Mouse (Mus musculus) MEL (cell line): ENCODE results near the gene Creb3l1. TPM values are rescaled to one million over a fixed set of nuclear protein-coding genes. Genes with fewer than 3 reads are reported as not detected.

Experiments
- DNase-seq: peaks from one replicate; pipeline ENCODE4 v3.0.0; 2011; ENCODE audit warnings: low read depth, low spot score
- H3K27ac ChIP-seq: 2 replicates; pipeline ENCODE4 v1.5.1; 2012; ENCODE audit warnings: low read depth, mild to moderate bottlenecking, control low read depth, low read length, moderate library complexity; ENCODE audit not compliant: control insufficient read depth
- H3K27me3 ChIP-seq, 2 experiments: fragments of 150-350 bp in 1 of 2; sonication (generic) in 1 of 2; 2 replicates each; pipeline ENCODE4 v1.6.1; 2012; ENCODE audit warnings: low read length in 2 of 2, mild to moderate bottlenecking in 2 of 2, improper control_type of control experiment in 1 of 2, moderate library complexity in 1 of 2; ENCODE audit not compliant: insufficient read depth in 2 of 2, control insufficient read depth in 1 of 2
- H3K36me3 ChIP-seq, 2 experiments: 2 replicates each; pipeline ENCODE4 v1.6.1; 2012 to 2014; ENCODE audit warnings: low read length in 2 of 2, improper control_type of control experiment in 1 of 2, inconsistent platforms in 1 of 2, mild to moderate bottlenecking in 1 of 2; ENCODE audit not compliant: insufficient read depth in 2 of 2, control insufficient read depth in 1 of 2
- H3K4me1 ChIP-seq, 2 experiments: fragments of 150-350 bp in 1 of 2; sonication (generic) in 1 of 2; 2 replicates each; pipeline ENCODE4 v1.6.1; 2012; ENCODE audit warnings: low read length in 2 of 2, improper control_type of control experiment in 1 of 2, mild to moderate bottlenecking in 1 of 2; ENCODE audit not compliant: insufficient read depth in 2 of 2, control insufficient read depth in 1 of 2
- H3K4me3 ChIP-seq, 2 experiments: fragments of 150-350 bp in 1 of 2; sonication (generic) in 1 of 2; 2 replicates each; pipeline ENCODE4 v1.5.1; 2012; ENCODE audit warnings: low read depth in 2 of 2, low read length in 2 of 2, mild to moderate bottlenecking in 2 of 2, moderate library complexity in 2 of 2, control low read depth in 1 of 2, improper control_type of control experiment in 1 of 2; ENCODE audit not compliant: control insufficient read depth in 1 of 2, insufficient read depth in 1 of 2
- H3K79me2 ChIP-seq: 2 replicates; pipeline ENCODE4 v1.6.1; 2012; ENCODE audit warnings: mild to moderate bottlenecking, low read length, moderate library complexity; ENCODE audit not compliant: control insufficient read depth, poor library complexity, insufficient read depth
- H3K9ac ChIP-seq: 2 replicates; pipeline ENCODE4 v1.6.1; 2012; ENCODE audit warnings: low read depth, mild to moderate bottlenecking, control low read depth, low read length, moderate library complexity; ENCODE audit not compliant: control insufficient read depth, poor library complexity, severe bottlenecking
- H3K9me3 ChIP-seq: fragments of 150-350 bp; sonication (generic); replicated peaks from 2 replicates; pipeline ENCODE4 v1.6.1; 2012; ENCODE audit warnings: mild to moderate bottlenecking, low read length, improper control_type of control experiment, moderate library complexity; ENCODE audit not compliant: insufficient read depth
- BHLHE40 ChIP-seq: IDR thresholded peaks from 2 replicates; pipeline ENCODE4 v1.6.1; 2012; ENCODE audit warnings: low read depth, mild to moderate bottlenecking, inconsistent platforms, low read length, improper control_type of control experiment, borderline replicate concordance
- EP300 ChIP-seq, 2 experiments: IDR thresholded peaks; 2 replicates each; pipeline ENCODE4 v1.6.1; 2011; ENCODE audit warnings: improper control_type of control experiment in 2 of 2, low read length in 2 of 2, low read depth in 1 of 2, mild to moderate bottlenecking in 1 of 2
- GABPA ChIP-seq: IDR thresholded peaks from 2 replicates; pipeline ENCODE4 v1.6.1; 2012; ENCODE audit warnings: low read depth, mild to moderate bottlenecking, inconsistent platforms, low read length, improper control_type of control experiment, moderate library complexity
- JUND ChIP-seq: IDR thresholded peaks from 2 replicates; pipeline ENCODE4 v1.6.1; 2011; ENCODE audit warnings: low read depth, mild to moderate bottlenecking, improper control_type of control experiment, low read length
- MAFK ChIP-seq: IDR thresholded peaks from 2 replicates; pipeline ENCODE4 v1.6.1; 2011; ENCODE audit warnings: low read depth, mild to moderate bottlenecking, low read length, improper control_type of control experiment, borderline replicate concordance
- MYB ChIP-seq: IDR thresholded peaks from 2 replicates; pipeline ENCODE4 v1.6.1; 2011; ENCODE audit warnings: mild to moderate bottlenecking, low read depth, low read length, improper control_type of control experiment
- MYC ChIP-seq: IDR thresholded peaks from 2 replicates; pipeline ENCODE4 v1.6.1; 2011; ENCODE audit warnings: low read depth, mild to moderate bottlenecking, low read length, improper control_type of control experiment, moderate library complexity
- NELFE ChIP-seq: IDR thresholded peaks from 2 replicates; pipeline ENCODE4 v1.6.1; 2011; ENCODE audit warnings: low read depth, low read length, improper control_type of control experiment
- NRF1 ChIP-seq: IDR thresholded peaks from 2 replicates; pipeline ENCODE4 v1.6.1; 2014; ENCODE audit warnings: low read depth, mild to moderate bottlenecking, inconsistent platforms, low read length, improper control_type of control experiment, moderate library complexity; ENCODE audit not compliant: poor library complexity, insufficient read depth, severe bottlenecking
- POLR2AphosphoS5 ChIP-seq: IDR thresholded peaks from 2 replicates; pipeline ENCODE4 v1.6.1; 2012; ENCODE audit warnings: low read depth, borderline replicate concordance, mild to moderate bottlenecking, inconsistent platforms, low read length, moderate library complexity, mixed read lengths
- RAD21 ChIP-seq: IDR thresholded peaks from 2 replicates; pipeline ENCODE4 v1.6.1; 2011; ENCODE audit warnings: mild to moderate bottlenecking, low read depth, low read length, improper control_type of control experiment
- RCOR1 ChIP-seq: IDR thresholded peaks from 2 replicates; pipeline ENCODE4 v1.6.1; 2012; ENCODE audit warnings: low read depth, mild to moderate bottlenecking, inconsistent platforms, low read length, improper control_type of control experiment
- SIN3A ChIP-seq: IDR thresholded peaks from 2 replicates; pipeline ENCODE4 v1.6.1; 2012; ENCODE audit warnings: low read length, improper control_type of control experiment, inconsistent platforms
- TAL1 ChIP-seq: IDR thresholded peaks from 2 replicates; pipeline ENCODE4 v1.6.1; 2012; ENCODE audit warnings: mild to moderate bottlenecking, inconsistent platforms, low read length, moderate library complexity, mixed read lengths
- TBP ChIP-seq: IDR thresholded peaks from 2 replicates; pipeline ENCODE4 v1.8.0; 2011; ENCODE audit warnings: low read depth, low read length, improper control_type of control experiment
- TCF12 ChIP-seq: IDR thresholded peaks from 2 replicates; pipeline ENCODE4 v1.6.1; 2014; ENCODE audit warnings: low read depth, mild to moderate bottlenecking, inconsistent platforms, low read length, improper control_type of control experiment, moderate library complexity
- UBTF ChIP-seq: IDR thresholded peaks from 2 replicates; pipeline ENCODE4 v1.6.1; 2012; ENCODE audit warnings: low read depth, mild to moderate bottlenecking, inconsistent platforms, low read length, improper control_type of control experiment, moderate library complexity, borderline replicate concordance; ENCODE audit not compliant: insufficient read depth
- ZC3H11A ChIP-seq: IDR thresholded peaks from 2 replicates; pipeline ENCODE4 v1.6.1; 2012; ENCODE audit warnings: low read depth, mild to moderate bottlenecking, inconsistent platforms, low read length, improper control_type of control experiment
- polyA plus RNA-seq, 2 experiments: library from polyadenylated mRNA; stranded (reverse) in 1 of 2; unstranded in 1 of 2; fragments of >175 nt in 1 of 2; fragments of >200 nt in 1 of 2; gene quantifications; 2 replicates each; pipeline versions ENCODE4 v1.2.1 to v1.2.4; 2012; ENCODE audit warnings: low replicate concordance in 2 of 2, low read depth in 1 of 2; ENCODE audit not compliant: insufficient read length in 2 of 2, insufficient read depth in 1 of 2, missing spikeins in 1 of 2
- total RNA-seq: library from RNA; depleted of rRNA; stranded (reverse); fragments of 300-350 nt; gene quantifications from 2 replicates; pipeline ENCODE4 v1.2.3, GENCODE M21; 2012

The Creb3l1 gene
- total and polyA plus RNA-seq, 3 experiments: 0.12 to 9.1 TPM; not detected in 1

DNA sequence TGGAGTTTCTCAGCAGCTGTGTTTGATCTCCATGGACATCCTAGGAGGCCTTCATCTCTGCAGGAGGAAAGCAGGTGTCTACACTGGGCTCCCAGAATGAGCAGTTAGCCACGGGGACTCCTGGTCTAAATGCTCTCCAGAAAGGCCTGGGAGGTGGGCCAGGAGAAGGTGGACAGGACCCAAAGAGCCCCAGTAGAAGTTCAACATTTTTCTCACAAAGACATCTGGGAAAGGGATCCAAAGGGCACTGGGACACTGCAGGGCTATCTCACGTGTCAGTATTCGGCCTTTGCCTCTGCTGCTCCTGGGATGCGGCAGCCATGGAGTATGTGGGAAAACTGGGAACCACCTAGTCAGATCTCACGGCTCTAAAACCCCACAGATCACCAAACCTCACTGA lies 38.8 kb upstream of the Creb3l1 start:
- no peak overlapping the region for H3K4me3 ChIP-seq
- TF ChIP-seq SIN3A (no peak), JUND (no peak), RAD21 (no peak)
- no peaks in the 10 kb centered on the region for H3K9me3 ChIP-seq
- H3K36me3 ChIP-seq: peaks cover 0 to under 1% of the 10 kb centered on the region in 2 experiments; a peak in 2 of 4 replicates
- peaks cover 3 to 16% of the 10 kb centered on the region in 2 experiments; a peak in 3 of 4 replicates for H3K27me3 ChIP-seq
- no peak overlapping the region for H3K9ac ChIP-seq
- H3K27ac ChIP-seq: no peak overlapping the region
- peaks cover 0 to 5% of the 10 kb centered on the region in 2 experiments; a peak in 2 of 4 replicates for H3K4me1 ChIP-seq
- H3K79me2 ChIP-seq: no peaks in the 10 kb centered on the region; the same call in 1 of the 2 replicates
- no peak for DNase-seq

DNA sequence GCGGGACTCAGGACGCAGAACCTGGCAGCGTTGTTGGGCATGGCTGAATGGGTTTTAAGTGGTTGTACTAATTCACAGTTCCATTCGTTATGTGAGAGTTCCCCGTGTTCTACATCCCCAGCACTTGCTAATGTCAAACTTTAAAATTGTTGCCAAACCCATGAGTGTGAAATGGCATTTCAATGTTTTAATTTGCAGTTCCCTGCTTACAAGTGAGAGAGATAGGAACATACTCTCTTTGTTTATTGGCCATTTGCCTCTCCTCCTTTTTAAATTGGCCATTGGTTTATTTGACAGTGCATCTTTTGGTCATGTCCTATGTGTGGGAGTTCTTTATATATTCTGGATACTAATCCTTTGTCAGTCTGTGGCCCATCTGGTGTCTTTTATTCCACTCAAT lies 37.0 kb upstream of the Creb3l1 start:
- Histone ChIP-seq H3K9me3 (no peaks in the 10 kb centered on the region), H3K79me2 (no peaks in the 10 kb centered on the region; the same call in 1 of the 2 replicates), H3K9ac (no peak overlapping the region), H3K27me3 (peaks cover 0 to 11% of the 10 kb centered on the region in 2 experiments; a peak in 3 of 4 replicates), H3K4me1 (peaks cover 0 to 14% of the 10 kb centered on the region in 2 experiments; a peak in 3 of 4 replicates), H3K27ac (no peak overlapping the region), H3K36me3 (peaks cover 0 to 9% of the 10 kb centered on the region in 2 experiments; a peak in 2 of 4 replicates), H3K4me3 (no peak overlapping the region)
- no peak for DNase-seq
- no peak for TF ChIP-seq TCF12
- no peak for TF ChIP-seq MAFK
- no peak for TF ChIP-seq UBTF
- no peak for TF ChIP-seq EP300 (IDR thresholded peaks at IDR 0.05; ENCODE audit: low read depth in 1 of 2, low read length in 2 of 2)
- TF ChIP-seq NRF1: no peak
- no peak for TF ChIP-seq RAD21
- TF ChIP-seq BHLHE40: no peak
- no peak for TF ChIP-seq TAL1
- TF ChIP-seq MYB: no peak
- TF ChIP-seq TBP: no peak
- TF ChIP-seq MYC: no peak
- TF ChIP-seq NELFE: no peak
- no peak for TF ChIP-seq GABPA
- no peak for TF ChIP-seq ZC3H11A
- TF ChIP-seq POLR2AphosphoS5: no peak
- TF ChIP-seq RCOR1: no peak
